Mouse (Mus musculus) heart, adult 2 months (tissue): Measurements from ENCODE around the gene Hist3h2a.

Experiments used
- CTCF ChIP-seq: fragments of 200-600 bp; IDR thresholded peaks from 2 replicates; pipeline ENCODE4 v1.8.1; 2022; ENCODE audit warnings: antibody characterized with exemption, mild to moderate bottlenecking, moderate library complexity
- EP300 ChIP-seq: fragments of 200-500 bp; IDR thresholded peaks from 2 replicates; pipeline ENCODE4 v1.6.1; 2011; ENCODE audit warnings: low read depth, low read length, control low read depth; ENCODE audit not compliant: insufficient read depth

DNA sequence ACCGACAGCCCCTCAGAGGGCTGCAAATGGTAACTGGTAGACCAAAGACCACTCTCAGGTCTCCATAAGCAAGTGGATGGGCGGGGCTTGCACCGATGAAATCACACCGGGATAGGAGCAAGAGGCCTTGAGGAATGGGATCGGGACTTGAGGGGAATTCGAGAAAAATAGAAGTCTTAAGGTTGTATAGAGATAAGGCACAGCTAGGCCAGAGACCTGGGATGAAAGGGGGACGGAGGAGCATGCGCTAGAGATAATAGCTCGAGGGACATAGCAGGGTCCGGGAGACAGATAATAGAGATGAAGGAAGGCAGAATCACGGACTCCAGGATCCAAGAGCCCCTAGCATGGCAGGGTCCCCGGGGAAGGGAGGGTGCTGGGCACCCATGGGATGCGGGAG is 16.6 kb upstream of the Hist3h2a start:
- TF ChIP-seq EP300 (no peak), CTCF (no peak)
